Mouse (Mus musculus) kidney, postnatal 36 days (tissue): ENCODE measurements around the gene Sdr39u1.

Experiments used
- DNase-seq, 2 experiments: peaks; one replicate each; pipeline ENCODE4 v3.0.0; 2021 to 2022; ENCODE audit warnings: mixed read lengths in 2 of 2

Sdr39u1 gene

DNA sequence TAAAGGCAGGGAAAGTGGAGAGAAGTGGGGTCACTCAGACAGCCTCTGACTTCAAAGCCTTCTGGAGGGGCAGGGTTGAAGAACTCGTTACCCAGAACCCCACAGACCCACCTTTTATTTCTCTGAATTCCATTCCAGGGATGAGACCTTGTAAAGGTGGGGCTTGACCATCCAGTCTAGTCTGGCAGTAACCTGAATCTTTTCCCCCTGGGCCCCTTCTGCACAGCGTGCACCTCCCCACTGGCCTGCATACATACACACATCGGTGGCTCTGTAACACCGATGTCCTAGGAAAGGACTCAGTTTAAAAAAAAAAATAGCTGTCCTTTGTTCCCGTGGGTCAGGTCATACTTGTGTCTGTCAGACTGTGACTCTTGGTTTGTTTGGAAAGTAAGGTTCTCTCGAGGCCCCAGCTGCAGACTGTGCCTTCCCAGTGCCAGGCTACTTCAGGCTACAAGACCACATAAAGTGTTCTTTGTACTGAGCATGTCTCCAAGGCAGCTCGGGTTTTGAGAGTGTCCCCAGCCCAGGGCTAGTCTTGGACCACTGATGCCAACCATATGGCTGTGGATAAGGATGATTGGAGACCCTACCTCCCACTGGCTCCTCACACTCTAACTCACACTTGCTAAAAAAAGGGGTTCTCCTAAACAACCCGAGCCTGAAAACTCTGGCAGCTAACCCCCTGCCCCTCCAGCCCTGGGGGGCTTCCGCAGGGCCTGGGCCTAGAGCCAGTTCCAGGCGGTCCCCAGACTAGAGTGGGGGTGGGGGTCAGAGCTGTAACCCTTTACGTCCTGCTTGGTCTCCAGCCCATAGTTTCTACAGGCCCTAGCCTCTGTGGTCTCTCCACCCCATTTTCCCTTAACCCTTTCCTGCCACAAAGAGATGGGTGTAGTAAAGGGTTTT is 47.2 kb downstream of the Sdr39u1 start:
- DNase-seq, result no peak

DNA sequence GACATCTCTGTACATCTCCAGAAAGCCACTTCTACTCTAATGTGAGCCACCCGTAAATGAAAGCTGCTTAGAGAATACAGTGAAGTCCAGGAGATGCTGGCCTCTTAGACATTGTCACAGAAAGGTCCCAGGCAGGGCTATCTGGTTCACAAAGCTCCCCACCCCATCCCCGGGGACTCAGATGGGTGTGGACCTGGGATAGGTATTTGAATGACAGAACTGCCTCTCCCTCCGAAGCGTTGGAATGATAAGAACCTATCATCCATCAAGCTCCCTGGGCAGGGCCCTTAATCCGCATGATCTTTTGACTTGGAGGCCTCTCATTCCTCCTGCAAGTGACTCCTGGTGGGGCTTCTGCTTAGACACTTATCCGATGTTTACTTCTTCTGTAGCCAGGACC is 49.2 kb downstream of the Sdr39u1 start:
- DNase-seq, result no peak
